Mouse (Mus musculus) liver, embryonic 15.5 days (tissue): Measurements from ENCODE around the gene Gm37240. TPM values are rescaled to one million over a fixed set of nuclear protein-coding genes. Genes with fewer than 3 reads are reported as not detected.

Experiments
- ATAC-seq: fragments of 200-750 bp; cut with Nextera tagmentation; 2 replicates; pipeline ENCODE4 v1.8.0; 2017; ENCODE audit warnings: moderate number of reproducible peaks, mild to moderate bottlenecking, moderate library complexity; ENCODE audit not compliant: insufficient read depth
- H3K27ac ChIP-seq: fragments of 300-500 bp; sonication (generic); replicated peaks from 2 replicates; pipeline ENCODE4 v1.5.1; 2015; ENCODE audit warnings: mild to moderate bottlenecking, inconsistent platforms
- H3K27me3 ChIP-seq: fragments of 300-500 bp; sonication (generic); 2 replicates; pipeline ENCODE4 v1.6.1; 2015; ENCODE audit warnings: mild to moderate bottlenecking, inconsistent platforms
- H3K36me3 ChIP-seq: fragments of 300-500 bp; sonication (generic); replicated peaks from 2 replicates; pipeline ENCODE4 v1.6.1; 2015; ENCODE audit warnings: moderate library complexity, mild to moderate bottlenecking, inconsistent platforms
- H3K4me1 ChIP-seq: fragments of 300-500 bp; sonication (generic); replicated peaks from 2 replicates; pipeline ENCODE4 v1.6.1; 2015; ENCODE audit warnings: inconsistent platforms
- H3K4me2 ChIP-seq: fragments of 300-500 bp; sonication (generic); 2 replicates; pipeline ENCODE4 v1.6.1; 2015; ENCODE audit warnings: moderate library complexity, mild to moderate bottlenecking, inconsistent platforms
- H3K4me3 ChIP-seq: fragments of 300-500 bp; sonication (generic); replicated peaks from 2 replicates; pipeline ENCODE4 v1.5.1; 2015; ENCODE audit warnings: mild to moderate bottlenecking, inconsistent platforms
- H3K9ac ChIP-seq: fragments of 300-500 bp; sonication (generic); 2 replicates; pipeline ENCODE4 v1.6.1; 2015; ENCODE audit warnings: moderate library complexity, mild to moderate bottlenecking, inconsistent platforms
- H3K9me3 ChIP-seq: fragments of 300-500 bp; sonication (generic); replicated peaks from 2 replicates; pipeline ENCODE4 v1.6.1; 2016; ENCODE audit warnings: inconsistent platforms
- WGBS: fragments of 180-500 bp; shearing (Covaris S2); methylation state at CpG from one replicate; pipeline ENCODE4 v1.1.7; 2015; ENCODE audit warnings: mixed read lengths; ENCODE audit not compliant: insufficient replicate concordance; 5-methylcytosine and 5-hydroxymethylcytosine counted together
- polyA plus RNA-seq: library from polyadenylated mRNA; unstranded; fragments of >200 nt; fragmentation: Nextera tagmentation; extraction: Ambion mirVana; gene quantifications from 2 replicates; pipeline ENCODE4 v1.2.1, GENCODE M21; 2015

Gm37240 gene
- polyA plus RNA-seq, 1 experiment from 2014 or later = 0.24 TPM

DNA sequence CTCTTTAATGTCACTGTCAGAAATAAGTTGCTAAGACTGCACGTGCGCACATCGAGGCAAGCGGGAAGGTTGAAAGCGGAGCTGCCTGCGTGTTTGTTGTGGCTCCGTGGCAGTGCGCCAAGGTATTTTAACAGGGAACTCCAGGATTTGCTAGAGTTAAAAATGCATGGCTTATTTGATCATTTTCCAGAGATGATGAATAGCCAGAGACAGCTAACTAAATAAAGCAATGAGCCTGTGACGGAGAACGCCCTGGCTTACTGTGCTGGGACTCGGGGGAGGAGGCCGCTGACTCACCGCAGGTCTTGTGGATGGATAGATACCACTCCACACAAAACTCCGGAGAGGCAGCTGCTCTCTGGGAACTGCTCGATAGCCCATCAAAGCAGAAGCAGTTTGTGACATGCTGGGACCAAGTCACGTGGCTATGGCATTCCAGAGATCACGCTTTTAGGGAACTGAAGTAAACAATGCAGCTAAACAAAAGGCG is 1190.8 kb downstream of the Gm37240 start:
- H3K4me1 ChIP-seq = peaks cover 16% of the 10 kb centered on the region; the same call in 1 of the 2 replicates
- ATAC-seq = no peak
- no peak overlapping the region for H3K9ac ChIP-seq
- H3K4me2 ChIP-seq = no peak overlapping the region
- no peak overlapping the region for H3K27ac ChIP-seq
- no peaks in the 10 kb centered on the region for H3K36me3 ChIP-seq
- no peak overlapping the region for H3K4me3 ChIP-seq
- H3K27me3 ChIP-seq = no peaks in the 10 kb centered on the region
- H3K9me3 ChIP-seq = no peaks in the 10 kb centered on the region
- 63% methylated on average over 18 of the region's 18 CpGs for WGBS

DNA sequence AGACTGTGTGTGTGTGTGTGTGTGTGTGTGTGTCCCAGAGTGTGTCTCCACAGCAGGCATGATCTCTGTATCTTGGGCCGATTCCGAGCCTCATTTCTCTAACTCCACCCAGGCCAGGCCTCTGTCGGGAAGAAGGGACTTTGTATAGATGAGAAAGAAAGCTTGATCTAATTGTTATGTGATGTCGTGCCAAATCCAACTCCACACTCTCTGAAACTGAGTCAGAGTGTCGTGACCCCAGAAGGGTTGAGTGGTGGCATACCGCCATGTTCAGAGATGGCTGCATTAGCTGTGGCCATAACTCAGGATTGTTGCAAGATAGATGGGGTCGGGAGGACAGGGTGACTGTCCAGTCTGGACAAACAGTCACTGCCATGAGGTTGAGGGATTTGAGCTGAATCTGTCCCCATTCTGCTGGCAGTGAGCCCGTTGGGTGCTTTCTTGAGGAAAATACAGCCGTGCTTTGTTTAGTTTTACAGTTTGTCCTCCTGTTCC is 1191.4 kb downstream of the Gm37240 start:
- ATAC-seq = no peak
- H3K4me2 ChIP-seq = no peak overlapping the region

DNA sequence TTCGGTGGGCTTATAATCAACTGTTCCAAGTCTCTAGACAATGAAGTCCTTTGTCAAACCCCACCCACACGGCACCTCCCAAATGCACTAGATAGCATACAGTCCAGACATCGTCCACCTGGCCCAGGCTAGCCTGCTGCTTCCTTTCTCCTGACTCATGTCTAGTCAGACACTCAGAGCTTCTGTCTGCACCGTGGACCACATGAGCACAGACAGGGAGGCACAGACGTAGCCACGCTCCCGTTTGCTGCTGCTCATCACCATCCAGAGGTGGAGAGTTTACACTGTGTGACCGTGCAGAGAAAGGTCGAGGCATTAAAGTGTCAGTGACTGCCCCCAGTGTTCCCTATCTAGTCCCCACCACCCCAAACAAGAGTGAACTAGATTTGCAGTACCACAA is 1191.9 kb downstream of the Gm37240 start:
- H3K4me2 ChIP-seq = no peak overlapping the region
- 63% methylated on average over 9 of the region's 9 CpGs for WGBS
- no peak overlapping the region for H3K9ac ChIP-seq
- no peaks in the 10 kb centered on the region for H3K36me3 ChIP-seq
- peaks cover 14% of the 10 kb centered on the region; the same call in 1 of the 2 replicates for H3K4me1 ChIP-seq
- ATAC-seq = no peak
- no peaks in the 10 kb centered on the region for H3K9me3 ChIP-seq
- no peaks in the 10 kb centered on the region for H3K27me3 ChIP-seq
- no peak overlapping the region for H3K27ac ChIP-seq
- H3K4me3 ChIP-seq = no peak overlapping the region

More for the DNA sequence above, 1191.4 kb downstream of the Gm37240 start:
- no peaks in the 10 kb centered on the region for H3K36me3 ChIP-seq
- H3K4me1 ChIP-seq = peaks cover 16% of the 10 kb centered on the region; the same call in 1 of the 2 replicates
- H3K27ac ChIP-seq = no peak overlapping the region
- no peaks in the 10 kb centered on the region for H3K27me3 ChIP-seq
- no peaks in the 10 kb centered on the region for H3K9me3 ChIP-seq
- no peak overlapping the region for H3K4me3 ChIP-seq
- H3K9ac ChIP-seq = no peak overlapping the region
- WGBS = 77% methylated on average over 9 of the region's 9 CpGs

DNA sequence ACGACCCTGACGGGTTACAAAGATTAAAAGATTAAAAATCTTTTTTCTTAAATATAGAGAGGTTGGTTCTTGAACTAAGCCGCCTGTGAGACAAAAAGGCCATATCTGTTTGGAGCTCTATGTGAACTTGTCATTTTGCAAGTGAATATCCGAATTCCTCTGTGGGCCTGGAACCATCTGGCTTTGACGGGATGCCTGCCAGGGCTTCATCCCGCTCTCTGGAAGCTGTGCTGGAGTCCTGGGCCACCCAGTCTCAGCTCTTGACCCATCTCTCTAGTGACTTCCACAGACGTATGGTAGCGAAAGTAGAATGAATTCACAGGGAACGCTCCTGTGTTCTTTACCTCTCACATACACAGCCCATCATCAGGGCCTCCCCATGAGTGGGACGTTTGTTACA is 1193.4 kb downstream of the Gm37240 start:
- H3K4me1 ChIP-seq = peaks cover 7% of the 10 kb centered on the region; the same call in 1 of the 2 replicates
- WGBS = 59% methylated on average over 10 of the region's 10 CpGs
- no peak overlapping the region for H3K4me2 ChIP-seq
- no peak overlapping the region for H3K27ac ChIP-seq
- no peak overlapping the region for H3K9ac ChIP-seq
- H3K36me3 ChIP-seq = no peaks in the 10 kb centered on the region
- no peak overlapping the region for H3K4me3 ChIP-seq
- H3K9me3 ChIP-seq = no peaks in the 10 kb centered on the region
- H3K27me3 ChIP-seq = no peaks in the 10 kb centered on the region
- no peak for ATAC-seq

DNA sequence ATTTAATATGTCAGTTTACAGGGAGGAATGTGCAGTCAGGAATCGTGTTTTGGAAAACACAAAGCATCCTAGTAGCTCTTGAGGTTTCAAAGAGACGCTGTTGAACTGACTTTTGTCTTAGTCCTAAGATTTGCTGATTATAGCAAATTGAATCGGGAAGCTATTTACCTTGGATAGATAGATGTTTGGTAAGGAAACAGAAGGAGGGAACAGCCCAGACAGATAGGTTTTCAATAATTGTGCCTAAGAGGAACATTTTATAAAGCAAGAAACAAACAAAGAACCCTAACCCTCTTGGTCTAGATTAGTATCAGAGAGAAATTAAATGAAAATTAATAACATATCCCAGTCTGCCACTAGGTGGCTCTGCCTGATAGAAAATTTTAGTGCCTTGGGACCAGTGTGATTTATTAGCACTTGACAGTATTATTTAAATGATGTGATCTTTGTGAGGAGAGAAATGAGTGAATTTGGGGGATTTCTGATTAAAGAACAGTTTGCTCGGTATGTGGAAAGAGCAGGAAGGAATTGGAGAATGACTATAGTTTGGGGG is 1194.6 kb downstream of the Gm37240 start:
- Histone ChIP-seq H3K4me3 (no peak overlapping the region), H3K36me3 (no peaks in the 10 kb centered on the region), H3K9me3 (no peaks in the 10 kb centered on the region), H3K9ac (no peak overlapping the region), H3K4me1 (peaks cover 7% of the 10 kb centered on the region; the same call in 1 of the 2 replicates), H3K27me3 (no peaks in the 10 kb centered on the region), H3K27ac (no peak overlapping the region), H3K4me2 (no peak overlapping the region)
- 51% methylated on average over 4 of the region's 4 CpGs for WGBS
- ATAC-seq = no peak

DNA sequence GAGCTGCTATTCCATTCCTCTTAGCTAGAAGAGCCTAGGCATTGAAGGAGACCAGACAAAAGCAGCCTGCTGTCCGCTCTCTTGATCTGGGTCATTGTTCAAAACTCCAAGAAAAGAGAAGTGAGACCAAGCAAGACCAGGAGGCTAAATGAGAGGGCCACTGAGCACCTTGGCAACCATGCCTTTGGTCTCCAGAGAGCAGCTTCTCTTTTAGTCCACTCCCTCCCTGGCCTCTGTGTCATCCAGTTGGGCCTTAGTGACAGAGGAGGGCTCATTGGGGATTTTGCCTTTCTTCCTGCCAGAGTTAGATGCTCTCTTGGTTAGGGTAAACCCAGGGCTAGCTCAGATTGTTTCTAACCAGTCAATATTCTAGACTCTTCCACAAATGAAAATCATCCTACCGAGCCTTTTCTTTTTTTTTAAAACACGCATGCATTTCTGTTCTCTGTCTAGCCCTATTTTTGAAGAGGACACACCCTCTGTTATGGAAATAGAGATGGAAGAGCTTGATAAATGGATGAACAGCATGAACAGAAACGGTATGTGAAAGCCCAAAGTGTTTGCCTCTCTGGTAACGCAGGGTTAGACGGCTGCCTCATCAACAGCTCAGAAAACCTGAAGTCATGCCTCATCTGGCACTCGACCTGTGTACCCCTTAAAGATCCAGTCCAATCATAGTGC is 1197.1 kb downstream of the Gm37240 start:
- Histone ChIP-seq H3K4me1 (no peaks in the 10 kb centered on the region), H3K4me3 (no peak overlapping the region), H3K4me2 (no peak overlapping the region), H3K9me3 (no peaks in the 10 kb centered on the region), H3K27me3 (no peaks in the 10 kb centered on the region), H3K9ac (no peak overlapping the region), H3K36me3 (no peaks in the 10 kb centered on the region), H3K27ac (no peak overlapping the region)
- no peak for ATAC-seq
- 59% methylated on average over 7 of the region's 7 CpGs for WGBS

DNA sequence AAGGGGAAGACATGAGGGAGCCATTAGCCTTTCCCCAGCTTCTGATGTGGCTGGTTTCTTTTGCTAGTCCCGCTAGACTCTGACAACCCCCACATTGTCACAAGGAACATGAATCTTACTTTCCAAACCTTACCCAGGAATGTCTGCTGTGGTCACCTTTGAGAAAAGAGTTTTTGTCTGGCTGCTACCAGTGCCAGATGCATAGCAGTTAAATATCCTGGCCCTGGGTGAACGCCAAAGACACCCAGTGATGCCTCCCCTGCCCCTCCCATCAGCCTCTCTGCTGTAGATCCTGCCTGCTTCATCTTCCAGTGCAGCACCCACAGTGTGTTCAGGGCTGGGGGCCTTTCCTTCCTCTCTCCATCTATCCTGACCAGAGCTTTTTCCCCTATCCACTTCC is 1197.7 kb downstream of the Gm37240 start:
- H3K4me3 ChIP-seq = no peak overlapping the region
- no peak overlapping the region for H3K9ac ChIP-seq
- no peak overlapping the region for H3K4me2 ChIP-seq
- ATAC-seq = no peak
- H3K9me3 ChIP-seq = no peaks in the 10 kb centered on the region
- WGBS = 71% methylated on average over 2 of the region's 2 CpGs
- no peak overlapping the region for H3K27ac ChIP-seq
- no peaks in the 10 kb centered on the region for H3K4me1 ChIP-seq
- no peaks in the 10 kb centered on the region for H3K27me3 ChIP-seq
- no peaks in the 10 kb centered on the region for H3K36me3 ChIP-seq

DNA sequence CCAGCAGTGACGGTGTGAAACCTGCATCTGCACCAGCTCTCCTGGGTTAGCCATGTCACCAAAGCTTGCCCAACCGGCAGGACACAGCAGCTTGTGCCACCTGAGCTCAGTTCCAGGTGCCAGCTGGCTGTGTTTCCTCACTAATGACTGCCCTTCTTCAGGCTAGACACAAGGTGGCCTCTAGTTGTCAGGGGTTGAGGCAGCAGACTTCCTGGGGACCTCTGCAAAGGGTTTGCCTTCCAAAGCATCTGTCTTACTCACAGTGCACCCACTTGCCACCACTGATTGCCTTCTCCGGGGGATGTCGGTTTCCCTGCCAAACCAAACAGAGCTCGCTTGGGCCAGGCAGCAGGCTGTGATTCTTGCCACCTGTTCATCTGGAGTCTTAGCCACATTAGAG is 1199.1 kb downstream of the Gm37240 start:
- ATAC-seq = no peak
- WGBS = 56% methylated on average over 5 of the region's 5 CpGs

DNA sequence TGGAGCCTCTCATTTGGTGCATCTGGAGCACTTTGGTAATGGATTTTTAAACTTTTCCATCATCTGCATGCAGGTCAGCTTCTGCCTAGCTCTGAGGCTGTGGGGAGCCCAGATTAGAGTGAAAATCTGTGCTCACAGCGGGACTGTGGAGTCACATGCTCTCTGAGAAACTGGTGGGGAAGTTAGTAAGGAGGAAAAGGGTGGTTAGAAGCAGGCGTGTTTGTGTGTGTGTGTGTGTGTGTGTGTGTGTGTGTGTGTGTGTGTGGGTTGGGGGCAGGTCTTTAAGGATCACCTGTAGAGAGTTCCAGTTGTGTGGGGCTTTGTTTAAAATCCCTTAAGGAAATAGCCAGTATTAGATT is 1199.9 kb downstream of the Gm37240 start:
- Histone ChIP-seq H3K27ac (no peak overlapping the region), H3K9me3 (no peaks in the 10 kb centered on the region), H3K36me3 (no peaks in the 10 kb centered on the region), H3K4me2 (no peak overlapping the region), H3K4me1 (no peaks in the 10 kb centered on the region), H3K9ac (no peak overlapping the region), H3K27me3 (no peaks in the 10 kb centered on the region), H3K4me3 (no peak overlapping the region)
- WGBS = 23% methylated on average over 2 of the region's 2 CpGs
- no peak for ATAC-seq

More for the DNA sequence above, 1199.1 kb downstream of the Gm37240 start:
- Histone ChIP-seq H3K9me3 (no peaks in the 10 kb centered on the region), H3K4me1 (no peaks in the 10 kb centered on the region), H3K27me3 (no peaks in the 10 kb centered on the region), H3K27ac (no peak overlapping the region), H3K4me3 (no peak overlapping the region), H3K9ac (no peak overlapping the region), H3K36me3 (no peaks in the 10 kb centered on the region), H3K4me2 (no peak overlapping the region)

DNA sequence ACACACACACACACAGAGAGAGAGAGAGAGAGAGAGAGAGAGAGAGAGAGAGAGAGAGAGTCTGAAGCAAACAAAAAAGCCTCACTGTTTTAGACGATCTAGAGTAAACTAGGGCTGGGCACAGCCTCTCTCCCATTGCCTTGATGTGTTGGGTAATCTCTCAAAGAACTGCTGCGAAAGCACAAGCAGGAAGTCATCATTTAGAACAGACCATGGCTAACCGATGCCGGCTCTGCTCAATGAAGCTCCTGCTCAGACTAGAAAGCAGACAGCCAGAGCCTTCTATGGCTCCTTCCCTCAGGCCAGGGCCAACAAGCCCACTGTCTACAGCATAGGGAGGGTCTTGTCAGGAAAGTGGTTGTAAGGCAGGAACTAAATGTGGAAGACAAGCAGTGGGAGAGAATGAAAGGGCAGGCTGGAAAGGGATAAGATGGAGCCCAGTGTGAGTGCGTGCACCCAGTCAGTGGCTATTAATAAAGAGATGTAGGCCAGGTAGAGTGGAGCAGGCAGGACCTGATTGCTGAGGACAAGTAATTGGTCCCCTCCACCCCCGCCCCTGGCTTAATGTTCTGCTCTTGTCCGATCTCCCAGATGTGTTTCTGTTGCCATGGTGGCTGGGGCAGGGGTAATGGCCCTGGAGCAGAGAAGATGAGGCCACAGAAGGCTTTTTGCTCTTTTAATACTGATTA is 1200.4 kb downstream of the Gm37240 start:
- H3K4me2 ChIP-seq = no peak overlapping the region
- H3K27ac ChIP-seq = no peak overlapping the region
- no peak overlapping the region for H3K4me3 ChIP-seq
- no peaks in the 10 kb centered on the region for H3K36me3 ChIP-seq
- no peak for ATAC-seq
- no peaks in the 10 kb centered on the region for H3K9me3 ChIP-seq
- WGBS = 37% methylated on average over 7 of the region's 7 CpGs
- H3K27me3 ChIP-seq = no peaks in the 10 kb centered on the region
- no peaks in the 10 kb centered on the region for H3K4me1 ChIP-seq
- H3K9ac ChIP-seq = no peak overlapping the region

DNA sequence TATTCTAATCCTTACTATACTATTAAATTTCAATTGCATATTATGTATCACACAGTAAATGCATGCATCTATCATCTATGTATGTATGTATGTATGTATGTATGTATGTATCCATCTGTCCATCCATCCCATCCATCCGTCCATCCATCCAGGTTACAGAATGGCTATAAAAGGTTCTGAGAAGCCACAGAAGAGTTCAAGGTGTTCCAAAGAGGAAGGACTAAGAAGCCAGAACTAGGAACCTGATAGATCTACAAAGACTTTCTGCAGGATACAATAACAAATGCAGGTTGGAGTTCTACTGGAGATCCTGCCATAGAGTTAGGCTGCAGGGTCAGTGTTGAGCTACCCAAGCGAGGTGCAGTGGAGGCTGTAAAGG is 1201.0 kb downstream of the Gm37240 start:
- no peak for ATAC-seq
- Histone ChIP-seq H3K27me3 (no peaks in the 10 kb centered on the region), H3K9ac (no peak overlapping the region), H3K36me3 (no peaks in the 10 kb centered on the region), H3K9me3 (no peaks in the 10 kb centered on the region), H3K27ac (no peak overlapping the region), H3K4me2 (no peak overlapping the region), H3K4me3 (no peak overlapping the region), H3K4me1 (no peaks in the 10 kb centered on the region)
- 54% methylated on average over 2 of the region's 2 CpGs for WGBS
